Mouse (Mus musculus) embryonic facial prominence, embryonic 14.5 days (tissue): ENCODE measurements around the gene Cyp4f37. TPM values are rescaled to one million over a fixed set of nuclear protein-coding genes. Genes with fewer than 3 reads are reported as not detected.
"Not testable (repeated sequence)": the region's sequence is repeated elsewhere in the genome, so short reads cannot be mapped to it uniquely, and the experiment has no call there.

Source experiments
- ATAC-seq: fragments of 200-750 bp; cut with Nextera tagmentation; 2 replicates; pipeline ENCODE4 v1.8.0; 2017; ENCODE audit warnings: low read depth, moderate number of reproducible peaks, moderate TSS enrichment
- DNase-seq: peaks from one replicate; pipeline ENCODE4 v3.0.0-alpha.2; 2015; ENCODE audit warnings: low spot score
- H3K27ac ChIP-seq: fragments of 300-500 bp; sonication (generic); replicated peaks from 2 replicates; pipeline ENCODE4 v1.5.1; 2014; ENCODE audit warnings: low read depth, mild to moderate bottlenecking, low read length, moderate library complexity
- H3K27me3 ChIP-seq: fragments of 300-500 bp; sonication (generic); replicated peaks from 2 replicates; pipeline ENCODE4 v1.6.1; 2014; ENCODE audit warnings: low read length; ENCODE audit not compliant: control insufficient read depth, insufficient read depth
- H3K36me3 ChIP-seq: fragments of 300-500 bp; sonication (generic); 2 replicates; pipeline ENCODE4 v1.6.1; 2014; ENCODE audit warnings: low read length, mixed read lengths; ENCODE audit not compliant: control insufficient read depth, insufficient read depth
- H3K4me1 ChIP-seq: fragments of 300-500 bp; sonication (generic); 2 replicates; pipeline ENCODE4 v1.6.1; 2014; ENCODE audit warnings: antibody characterized with exemption, low read length; ENCODE audit not compliant: control insufficient read depth, insufficient read depth
- H3K4me2 ChIP-seq: fragments of 300-500 bp; sonication (generic); 2 replicates; pipeline ENCODE4 v1.6.1; 2014; ENCODE audit warnings: low read depth, mild to moderate bottlenecking, low read length, moderate library complexity, mixed read lengths
- H3K4me3 ChIP-seq: fragments of 300-500 bp; sonication (generic); 2 replicates; pipeline ENCODE4 v1.5.1; 2014; ENCODE audit warnings: low read depth, mild to moderate bottlenecking, low read length
- H3K9ac ChIP-seq: fragments of 300-500 bp; sonication (generic); 2 replicates; pipeline ENCODE4 v1.6.1; 2014; ENCODE audit warnings: low read depth, mild to moderate bottlenecking, low read length, moderate library complexity, mixed read lengths
- H3K9me3 ChIP-seq: fragments of 300-500 bp; sonication (generic); 2 replicates; pipeline ENCODE4 v1.6.1; 2016; ENCODE audit warnings: low read length; ENCODE audit not compliant: control insufficient read depth
- WGBS: fragments of 180-500 bp; shearing (Covaris S2); extraction: QIAGEN DNeasy Blood & Tissue Kit; methylation state at CpG from one replicate; pipeline ENCODE4 v1.1.7; 2014; 5-methylcytosine and 5-hydroxymethylcytosine counted together
- polyA plus RNA-seq: library from polyadenylated mRNA; unstranded; fragments of >200 nt; fragmentation: Nextera tagmentation; extraction: Ambion mirVana; gene quantifications from 2 replicates; pipeline ENCODE4 v1.2.1, GENCODE M21; 2014

Gene Cyp4f37
- polyA plus RNA-seq, 1 experiment from 2014 or later = not detected

- not testable (repeated sequence) for H3K4me1 ChIP-seq, H3K27me3 ChIP-seq, H3K4me2 ChIP-seq, ATAC-seq, H3K4me3 ChIP-seq, H3K9ac ChIP-seq, H3K36me3 ChIP-seq, DNase-seq, H3K9me3 ChIP-seq, H3K27ac ChIP-seq
- 77% methylated on average over 7 of the region's 7 CpGs for WGBS
These were observed 8.6 kb downstream of the Cyp4f37 start for GRCm38 (mm10) chr17:32629726-32630125.

- no peaks in the 10 kb centered on the region for H3K27me3 ChIP-seq
- no peak overlapping the region for H3K4me3 ChIP-seq
- WGBS = 69% methylated on average over 3 of the region's 3 CpGs
- H3K36me3 ChIP-seq = no peaks in the 10 kb centered on the region
- H3K4me1 ChIP-seq = no peaks in the 10 kb centered on the region
- no peak overlapping the region for H3K27ac ChIP-seq
- DNase-seq (no peak), ATAC-seq (no peak)
- no peak overlapping the region for H3K4me2 ChIP-seq
- H3K9me3 ChIP-seq = no peaks in the 10 kb centered on the region
- H3K9ac ChIP-seq = no peak overlapping the region
These were observed 10.8 kb downstream of the Cyp4f37 start for GRCm38 (mm10) chr17:32631936-32632335.

GRCm38 (mm10) chr17:32634242-32634971 lies 13.3 kb downstream of the Cyp4f37 start:
- H3K36me3 ChIP-seq, DNase-seq, H3K27me3 ChIP-seq, H3K27ac ChIP-seq, H3K9me3 ChIP-seq, ATAC-seq, H3K4me1 ChIP-seq: not testable (repeated sequence)
- peak overlapping the region; percentile 66 for H3K4me2 ChIP-seq
- 91% methylated on average over 8 of the region's 9 CpGs for WGBS
- peak overlapping the region; percentile 35 for H3K4me3 ChIP-seq
- peak overlapping the region; percentile 66; the same call in 1 of the 2 replicates for H3K9ac ChIP-seq

GRCm38 (mm10) chr17:32634972-32635314 lies 13.8 kb downstream of the Cyp4f37 start:
- Histone ChIP-seq H3K4me1 (no peaks in the 10 kb centered on the region), H3K4me3 (peak overlapping the region; percentile 35), H3K9ac (peak overlapping the region; percentile 66), H3K4me2 (peak overlapping the region; percentile 66), H3K36me3 (no peaks in the 10 kb centered on the region), H3K27ac (no peak overlapping the region), H3K27me3 (no peaks in the 10 kb centered on the region), H3K9me3 (no peaks in the 10 kb centered on the region)
- peak; percentile 76 for DNase-seq
- peak; percentile 84 for ATAC-seq
- 0% methylated on average over 15 of the region's 17 CpGs for WGBS

- Histone ChIP-seq H3K4me2 (no peak overlapping the region), H3K4me1 (no peaks in the 10 kb centered on the region), H3K36me3 (no peaks in the 10 kb centered on the region), H3K9ac (no peak overlapping the region), H3K27ac (no peak overlapping the region), H3K27me3 (no peaks in the 10 kb centered on the region), H3K4me3 (no peak overlapping the region), H3K9me3 (no peaks in the 10 kb centered on the region)
- 48% methylated on average over 3 of the region's 3 CpGs for WGBS
- DNase-seq (no peak), ATAC-seq (no peak)
These were observed 15.2 kb downstream of the Cyp4f37 start for GRCm38 (mm10) chr17:32636341-32636740.

GRCm38 (mm10) chr17:32637151-32637550 lies 16.0 kb downstream of the Cyp4f37 start:
- no peak overlapping the region for H3K9ac ChIP-seq
- H3K4me3 ChIP-seq = no peak overlapping the region
- 71% methylated on average over 2 of the region's 2 CpGs for WGBS
- no peaks in the 10 kb centered on the region for H3K4me1 ChIP-seq
- H3K36me3 ChIP-seq = no peaks in the 10 kb centered on the region
- DNase-seq (no peak), ATAC-seq (no peak)
- H3K9me3 ChIP-seq = no peaks in the 10 kb centered on the region
- no peaks in the 10 kb centered on the region for H3K27me3 ChIP-seq
- no peak overlapping the region for H3K4me2 ChIP-seq
- no peak overlapping the region for H3K27ac ChIP-seq

- H3K27ac ChIP-seq = no peak overlapping the region
- H3K4me1 ChIP-seq = no peaks in the 10 kb centered on the region
- H3K4me2 ChIP-seq = no peak overlapping the region
- no peak overlapping the region for H3K4me3 ChIP-seq
- ATAC-seq (no peak), DNase-seq (no peak)
- H3K27me3 ChIP-seq = no peaks in the 10 kb centered on the region
- no peaks in the 10 kb centered on the region for H3K9me3 ChIP-seq
- no peak overlapping the region for H3K9ac ChIP-seq
- WGBS = 81% methylated on average over 4 of the region's 4 CpGs
- H3K36me3 ChIP-seq = no peaks in the 10 kb centered on the region
These were observed 25.5 kb downstream of the Cyp4f37 start for GRCm38 (mm10) chr17:32646631-32647030.

- H3K27me3 ChIP-seq = no peaks in the 10 kb centered on the region
- no peaks in the 10 kb centered on the region for H3K9me3 ChIP-seq
- H3K27ac ChIP-seq = no peak overlapping the region
- ATAC-seq (no peak), DNase-seq (no peak)
- H3K36me3 ChIP-seq = no peaks in the 10 kb centered on the region
- H3K4me2 ChIP-seq = no peak overlapping the region
- 87% methylated on average over 4 of the region's 4 CpGs for WGBS
- H3K4me1 ChIP-seq = no peaks in the 10 kb centered on the region
- no peak overlapping the region for H3K4me3 ChIP-seq
- no peak overlapping the region for H3K9ac ChIP-seq
These were observed 32.8 kb downstream of the Cyp4f37 start for GRCm38 (mm10) chr17:32653860-32654259.

- no peaks in the 10 kb centered on the region for H3K36me3 ChIP-seq
- no peak overlapping the region for H3K9ac ChIP-seq
- H3K9me3 ChIP-seq = no peaks in the 10 kb centered on the region
- DNase-seq (no peak), ATAC-seq (no peak)
- no peak overlapping the region for H3K4me3 ChIP-seq
- no peak overlapping the region for H3K4me2 ChIP-seq
- no peak overlapping the region for H3K27ac ChIP-seq
- 67% methylated on average over 3 of the region's 3 CpGs for WGBS
- no peaks in the 10 kb centered on the region for H3K4me1 ChIP-seq
- no peaks in the 10 kb centered on the region for H3K27me3 ChIP-seq
These were observed 35.9 kb downstream of the Cyp4f37 start for GRCm38 (mm10) chr17:32657041-32657440.
